Mouse (Mus musculus): ENCODE measurements around the gene Chst8.
A peak's percentile ranks its signal among the peaks of the same experiment; 100 is the strongest.

Chst8 gene

DNA sequence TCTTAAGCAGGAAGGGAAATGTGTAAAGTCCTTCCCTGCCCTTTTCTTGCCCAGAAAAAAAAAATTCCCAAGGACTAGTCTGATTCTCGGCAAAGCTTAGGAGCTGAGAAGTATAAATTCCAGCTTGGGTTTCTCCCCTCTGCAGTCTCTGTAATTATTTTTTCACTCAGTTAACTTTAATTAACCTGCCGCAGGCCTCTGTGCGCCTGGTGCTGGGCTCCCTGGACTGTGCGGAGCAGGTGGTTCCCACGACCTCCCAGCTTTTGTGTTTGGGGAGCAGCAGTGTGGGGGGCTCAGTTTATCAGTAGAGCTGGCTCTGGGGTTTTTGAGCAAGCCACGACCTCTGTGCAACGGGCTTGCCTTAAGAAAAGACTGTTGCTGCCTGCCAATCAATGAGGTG, 62.2 kb downstream of the Chst8 start:
- DNase-seq, result no peak

DNA sequence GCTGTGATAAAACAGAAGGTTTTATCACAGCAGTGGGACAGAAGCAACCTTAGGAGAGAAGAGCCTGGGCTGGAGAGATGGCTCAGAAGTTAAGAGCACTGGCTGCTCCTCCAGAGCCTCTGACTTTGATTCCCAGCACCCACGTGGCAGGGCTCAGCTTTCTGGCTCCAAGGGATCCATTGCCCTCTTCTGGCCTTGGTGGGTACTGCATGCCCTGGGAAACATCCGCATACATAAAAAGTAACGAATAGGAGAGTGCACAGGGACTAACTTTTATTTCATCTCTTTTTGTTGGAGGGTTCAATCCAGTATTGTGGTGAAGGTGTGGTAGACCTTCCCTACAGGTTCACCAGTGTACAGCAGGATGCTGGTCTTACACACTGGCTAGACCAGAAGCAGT, 62.8 kb downstream of the Chst8 start:
- peak in 1 of 2 experiments; percentile 59 for DNase-seq

- no peak for DNase-seq
Measured at GRCm38 (mm10) chr7:34748501-34748900, 64.0 kb downstream of the Chst8 start.

DNA sequence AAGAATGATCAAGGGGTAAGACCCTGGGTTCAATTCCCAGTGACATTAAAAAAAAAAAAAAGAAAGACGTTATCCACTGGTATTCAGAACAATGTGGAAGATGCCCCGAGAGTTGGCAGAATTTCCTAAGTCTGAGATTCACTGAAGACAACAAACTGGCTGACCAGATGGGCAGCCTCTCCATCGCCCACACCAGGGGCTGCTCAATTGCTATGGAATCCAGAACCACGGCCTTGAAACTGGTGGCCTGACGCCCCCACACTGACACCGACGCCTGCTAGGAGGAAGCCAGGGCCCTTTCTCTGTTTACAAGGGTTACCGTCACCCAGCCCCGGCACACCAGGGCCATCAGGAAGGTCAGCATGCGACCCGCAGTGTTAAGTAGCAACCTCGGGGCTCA, 64.8 kb downstream of the Chst8 start:
- no peak for DNase-seq

- DNase-seq, result no peak
Measured at GRCm38 (mm10) chr7:34746586-34746985, 65.9 kb downstream of the Chst8 start.

- peak in 1 of 2 experiments; percentile 32 for DNase-seq
Measured at GRCm38 (mm10) chr7:34746165-34746564, 66.3 kb downstream of the Chst8 start.

GRCm38 (mm10) chr7:34745426-34745825, 67.1 kb downstream of the Chst8 start:
- DNase-seq, result no peak

DNA sequence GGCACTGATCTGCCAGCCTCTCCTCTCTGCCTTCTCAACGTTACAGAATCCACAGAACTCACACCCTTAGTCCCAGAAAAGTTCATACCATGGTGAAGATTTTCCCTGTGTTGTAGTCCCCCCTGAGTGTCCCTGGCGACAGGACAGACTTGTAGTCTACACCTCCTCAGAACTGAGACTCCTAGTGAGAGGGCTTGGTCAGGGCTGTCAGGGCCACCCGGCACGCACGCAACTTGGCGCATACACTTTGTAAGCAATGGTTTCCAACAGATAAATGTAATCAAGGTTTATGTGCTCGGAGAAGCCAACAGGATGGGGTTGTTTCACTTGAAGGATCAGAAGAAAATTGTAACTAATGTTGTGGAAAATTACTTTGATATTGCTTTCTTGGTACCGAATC, 67.5 kb downstream of the Chst8 start:
- no peak for DNase-seq

- no peak for DNase-seq
Measured at GRCm38 (mm10) chr7:34743411-34744085, 69.0 kb downstream of the Chst8 start.

- DNase-seq, result no peak
Measured at GRCm38 (mm10) chr7:34739371-34739770, 73.1 kb downstream of the Chst8 start.

- DNase-seq, result no peak
Measured at GRCm38 (mm10) chr7:34737206-34737605, 75.3 kb downstream of the Chst8 start.

DNA sequence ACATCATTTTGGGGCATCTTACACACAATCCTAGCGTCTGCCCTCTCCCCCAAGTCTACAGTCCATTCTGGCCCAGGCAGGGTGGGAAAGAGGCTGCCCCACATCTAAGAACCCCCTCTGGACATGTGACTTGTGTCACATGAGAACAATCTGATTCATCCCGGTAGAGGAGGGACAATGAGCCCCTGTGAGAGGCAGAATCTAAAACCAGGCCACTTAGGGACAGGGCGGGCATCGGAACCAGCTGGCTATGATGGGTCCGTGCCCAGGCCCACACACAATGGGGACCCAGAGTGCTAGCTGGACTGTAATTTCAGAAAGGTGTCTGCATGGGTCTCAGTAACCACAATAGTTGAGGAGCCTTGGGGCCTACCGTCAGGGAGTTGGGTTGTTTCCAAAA, 78.2 kb downstream of the Chst8 start:
- peak in 1 of 2 experiments; percentile 22 for DNase-seq

DNA sequence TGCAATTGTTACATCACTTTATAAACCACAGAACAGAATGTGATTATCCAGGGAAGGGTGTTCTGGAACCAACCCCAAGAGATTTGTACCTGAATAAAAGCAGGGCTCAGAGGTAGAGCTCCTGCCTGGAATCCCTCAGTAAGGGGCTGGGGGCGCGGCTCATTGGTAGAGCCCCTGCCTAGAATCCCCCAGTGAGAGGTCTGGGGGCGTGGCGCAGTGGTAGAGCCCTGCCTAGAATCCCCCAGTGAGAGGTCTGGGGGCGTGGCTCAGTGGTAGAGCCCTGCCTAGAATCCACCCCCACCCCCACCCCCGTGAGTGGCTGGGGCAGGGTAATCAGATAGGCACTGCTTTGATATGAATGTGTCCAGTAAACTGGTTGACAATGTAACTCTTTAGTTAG, 83.6 kb downstream of the Chst8 start:
- no peak for DNase-seq

- DNase-seq, result no peak
Measured at GRCm38 (mm10) chr7:34725206-34725605, 87.3 kb downstream of the Chst8 start.

DNA sequence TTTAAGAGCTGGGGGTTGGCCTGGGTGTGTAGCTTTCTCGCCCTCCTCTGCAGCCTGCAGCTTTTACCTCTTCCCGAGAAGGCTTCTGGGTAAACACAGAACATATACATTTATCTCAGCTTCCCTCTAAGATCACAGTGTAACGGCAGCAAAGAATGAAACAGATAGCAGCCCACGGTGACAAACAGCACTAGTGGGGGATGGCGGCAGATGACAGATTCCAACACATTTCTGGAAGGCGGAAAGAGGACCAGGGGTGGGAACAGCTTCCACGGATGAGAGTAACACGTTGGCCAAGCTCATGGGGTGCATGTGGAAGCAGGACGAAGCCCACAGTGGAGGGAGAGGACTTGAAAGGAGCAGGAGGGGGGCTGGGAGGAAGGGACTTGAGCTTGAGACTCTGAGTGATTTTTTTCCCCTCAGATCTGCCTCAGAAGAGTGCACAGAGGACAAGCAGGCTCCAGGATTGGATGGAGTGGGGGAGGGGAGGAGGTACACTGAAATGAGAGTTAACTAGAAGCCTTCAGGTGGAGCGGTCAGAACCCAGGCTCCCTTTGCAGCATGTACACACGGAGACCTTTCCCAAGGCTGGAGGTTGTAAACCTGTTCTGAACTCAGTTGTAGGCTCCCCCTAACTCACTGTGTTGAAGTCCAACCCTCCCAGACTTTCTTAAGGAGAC, 89.8 kb downstream of the Chst8 start:
- DNase-seq, result no peak

GRCm38 (mm10) chr7:34722151-34722550, 90.4 kb downstream of the Chst8 start:
- DNase-seq, result no peak

DNA sequence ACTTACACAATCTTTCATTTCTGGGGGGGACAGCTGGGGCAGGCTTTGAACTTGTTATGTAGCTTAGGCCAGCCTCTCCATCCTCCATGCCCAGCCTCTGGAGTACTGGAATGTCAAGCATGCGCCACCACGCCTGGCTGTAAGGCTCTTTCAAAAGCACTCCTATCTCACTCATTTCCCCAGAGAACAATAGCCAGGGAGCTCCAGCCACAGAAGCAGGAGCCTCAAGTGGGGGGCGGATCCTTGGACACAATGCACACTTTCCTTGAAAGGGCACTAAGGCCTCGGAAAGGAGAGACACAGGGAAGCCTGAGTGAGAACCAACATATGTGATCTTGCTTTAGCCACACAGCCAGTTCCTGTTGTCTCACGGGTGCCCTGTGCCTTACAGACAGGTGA, 90.9 kb downstream of the Chst8 start:
- DNase-seq, result no peak

DNA sequence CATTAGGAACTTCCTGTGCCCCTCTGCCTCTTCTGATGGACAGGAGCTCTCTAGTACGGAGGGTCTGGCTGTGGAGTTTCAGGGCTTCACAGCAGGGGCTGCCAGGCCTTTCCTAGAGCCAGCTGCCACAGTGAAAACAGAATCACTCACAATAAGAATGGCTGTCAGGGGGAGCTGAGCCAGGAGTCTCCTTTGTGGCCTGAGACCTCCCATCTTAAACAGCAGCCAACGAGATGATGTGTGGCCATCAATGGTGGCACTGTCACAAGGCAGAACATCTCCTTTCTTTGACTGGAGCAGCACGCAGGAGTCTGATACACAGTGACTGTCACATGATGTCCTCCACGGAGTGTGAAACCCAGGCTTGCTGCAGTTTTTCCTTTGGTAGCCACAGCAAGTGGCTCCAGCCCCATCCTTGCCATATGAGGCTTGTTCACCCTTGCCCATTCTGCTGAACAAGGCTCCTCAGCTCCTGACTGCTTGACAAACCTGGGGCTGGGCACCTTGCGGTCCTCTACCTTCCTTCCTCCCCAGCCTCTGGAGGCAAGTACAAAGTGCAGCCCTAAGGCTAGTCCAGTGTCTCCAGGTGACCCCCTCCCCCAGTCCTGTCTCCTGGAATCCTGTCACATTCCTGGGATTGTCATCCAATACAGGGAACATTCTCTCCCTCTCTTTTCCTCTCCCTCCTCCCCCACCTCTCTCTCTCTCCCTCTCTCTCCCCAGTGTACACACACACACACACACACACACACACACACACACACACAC, 91.4 kb downstream of the Chst8 start:
- DNase-seq, result no peak

- DNase-seq, result peak; percentile 86 to 87
Measured at GRCm38 (mm10) chr7:34719599-34719998, 92.9 kb downstream of the Chst8 start.

GRCm38 (mm10) chr7:34718651-34719050, 93.9 kb downstream of the Chst8 start:
- DNase-seq, result no peak

DNA sequence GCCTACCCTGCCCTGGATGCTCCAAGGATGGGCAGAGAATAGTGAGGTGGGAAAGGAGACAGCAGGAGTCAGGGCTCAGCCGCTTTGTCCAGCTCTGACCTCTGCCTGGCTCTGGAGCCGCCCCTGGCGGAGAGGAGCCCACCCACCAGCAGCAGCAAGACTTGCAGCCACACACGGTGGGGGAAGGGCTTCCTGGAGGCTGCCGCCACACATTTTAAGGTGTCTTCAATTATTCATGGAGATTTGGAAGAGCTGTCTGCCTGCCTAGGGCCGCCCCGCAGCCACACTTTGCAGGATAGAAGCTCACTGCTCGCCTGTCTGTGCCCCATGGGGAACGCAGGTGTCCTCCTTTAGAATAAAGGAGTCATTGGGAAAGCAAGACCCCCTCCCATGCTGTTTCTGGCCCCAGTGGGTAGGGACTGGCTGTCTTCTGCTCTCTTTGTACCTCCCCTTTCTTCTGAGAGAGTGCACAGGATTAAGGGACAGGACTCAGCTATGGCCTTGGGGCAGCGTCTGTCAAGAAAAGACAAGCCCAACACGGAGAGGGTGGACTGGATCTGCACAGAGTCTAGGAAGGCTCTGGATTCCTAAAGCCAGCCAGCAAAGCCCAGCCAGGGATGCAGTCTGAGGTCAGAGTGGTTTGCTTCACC, 95.2 kb downstream of the Chst8 start:
- no peak for DNase-seq

GRCm38 (mm10) chr7:34714848-34715460, 97.6 kb downstream of the Chst8 start:
- peak in 1 of 2 experiments; percentile 28 for DNase-seq

- peak; percentile 91 for DNase-seq
Measured at GRCm38 (mm10) chr7:34709111-34709510, 103.4 kb downstream of the Chst8 start.
